Mouse (Mus musculus) MEL (cell line): ENCODE results near the gene Tomm20. TPM values are rescaled to one million over a fixed set of nuclear protein-coding genes. Genes with fewer than 3 reads are reported as not detected.

Experiments used
- DNase-seq: peaks from one replicate; pipeline ENCODE4 v3.0.0; 2011; ENCODE audit warnings: low read depth, low spot score
- H3K27ac ChIP-seq: 2 replicates; pipeline ENCODE4 v1.5.1; 2012; ENCODE audit warnings: low read depth, mild to moderate bottlenecking, control low read depth, low read length, moderate library complexity; ENCODE audit not compliant: control insufficient read depth
- H3K27me3 ChIP-seq, 2 experiments: fragments of 150-350 bp in 1 of 2; sonication (generic) in 1 of 2; 2 replicates each; pipeline ENCODE4 v1.6.1; 2012; ENCODE audit warnings: low read length in 2 of 2, mild to moderate bottlenecking in 2 of 2, improper control_type of control experiment in 1 of 2, moderate library complexity in 1 of 2; ENCODE audit not compliant: insufficient read depth in 2 of 2, control insufficient read depth in 1 of 2
- H3K36me3 ChIP-seq, 2 experiments: 2 replicates each; pipeline ENCODE4 v1.6.1; 2012 to 2014; ENCODE audit warnings: low read length in 2 of 2, improper control_type of control experiment in 1 of 2, inconsistent platforms in 1 of 2, mild to moderate bottlenecking in 1 of 2; ENCODE audit not compliant: insufficient read depth in 2 of 2, control insufficient read depth in 1 of 2
- H3K4me1 ChIP-seq, 2 experiments: fragments of 150-350 bp in 1 of 2; sonication (generic) in 1 of 2; 2 replicates each; pipeline ENCODE4 v1.6.1; 2012; ENCODE audit warnings: low read length in 2 of 2, improper control_type of control experiment in 1 of 2, mild to moderate bottlenecking in 1 of 2; ENCODE audit not compliant: insufficient read depth in 2 of 2, control insufficient read depth in 1 of 2
- H3K4me3 ChIP-seq, 2 experiments: fragments of 150-350 bp in 1 of 2; sonication (generic) in 1 of 2; 2 replicates each; pipeline ENCODE4 v1.5.1; 2012; ENCODE audit warnings: low read depth in 2 of 2, low read length in 2 of 2, mild to moderate bottlenecking in 2 of 2, moderate library complexity in 2 of 2, control low read depth in 1 of 2, improper control_type of control experiment in 1 of 2; ENCODE audit not compliant: control insufficient read depth in 1 of 2, insufficient read depth in 1 of 2
- H3K79me2 ChIP-seq: 2 replicates; pipeline ENCODE4 v1.6.1; 2012; ENCODE audit warnings: mild to moderate bottlenecking, low read length, moderate library complexity; ENCODE audit not compliant: control insufficient read depth, poor library complexity, insufficient read depth
- H3K9ac ChIP-seq: 2 replicates; pipeline ENCODE4 v1.6.1; 2012; ENCODE audit warnings: low read depth, mild to moderate bottlenecking, control low read depth, low read length, moderate library complexity; ENCODE audit not compliant: control insufficient read depth, poor library complexity, severe bottlenecking
- H3K9me3 ChIP-seq: fragments of 150-350 bp; sonication (generic); replicated peaks from 2 replicates; pipeline ENCODE4 v1.6.1; 2012; ENCODE audit warnings: mild to moderate bottlenecking, low read length, improper control_type of control experiment, moderate library complexity; ENCODE audit not compliant: insufficient read depth
- BHLHE40 ChIP-seq: IDR thresholded peaks from 2 replicates; pipeline ENCODE4 v1.6.1; 2012; ENCODE audit warnings: low read depth, mild to moderate bottlenecking, inconsistent platforms, low read length, improper control_type of control experiment, borderline replicate concordance
- CHD1 ChIP-seq: IDR thresholded peaks from 2 replicates; pipeline ENCODE4 v1.6.1; 2012; ENCODE audit warnings: low read depth, mild to moderate bottlenecking, inconsistent platforms, low read length, improper control_type of control experiment
- CTCF ChIP-seq, 3 experiments: IDR thresholded peaks in 2 of 3; conservative IDR thresholded peaks in 1 of 3; 2 replicates each; pipeline ENCODE4 v1.5.1; 2011 to 2012; ENCODE audit warnings: low read length in 3 of 3, low read depth in 2 of 3, mild to moderate bottlenecking in 2 of 3, improper control_type of control experiment in 1 of 3, inconsistent platforms in 1 of 3, mixed read lengths in 1 of 3, moderate library complexity in 1 of 3; ENCODE audit not compliant: control insufficient read depth in 1 of 3, insufficient read depth in 1 of 3, poor library complexity in 1 of 3, severe bottlenecking in 1 of 3
- ELF1 ChIP-seq: IDR thresholded peaks from 2 replicates; pipeline ENCODE4 v1.6.1; 2014; ENCODE audit warnings: low read depth, mild to moderate bottlenecking, inconsistent platforms, low read length, improper control_type of control experiment, moderate library complexity
- EP300 ChIP-seq, 2 experiments: IDR thresholded peaks; 2 replicates each; pipeline ENCODE4 v1.6.1; 2011; ENCODE audit warnings: improper control_type of control experiment in 2 of 2, low read length in 2 of 2, low read depth in 1 of 2, mild to moderate bottlenecking in 1 of 2
- GABPA ChIP-seq: IDR thresholded peaks from 2 replicates; pipeline ENCODE4 v1.6.1; 2012; ENCODE audit warnings: low read depth, mild to moderate bottlenecking, inconsistent platforms, low read length, improper control_type of control experiment, moderate library complexity
- HCFC1 ChIP-seq: IDR thresholded peaks from 2 replicates; pipeline ENCODE4 v1.6.1; 2012; ENCODE audit warnings: low read depth, mild to moderate bottlenecking, inconsistent platforms, low read length, improper control_type of control experiment, moderate library complexity
- JUND ChIP-seq: IDR thresholded peaks from 2 replicates; pipeline ENCODE4 v1.6.1; 2011; ENCODE audit warnings: low read depth, mild to moderate bottlenecking, improper control_type of control experiment, low read length
- KAT2A ChIP-seq: conservative IDR thresholded peaks from 2 replicates; pipeline ENCODE4 v1.6.1; 2012; ENCODE audit warnings: low read depth, low read length, improper control_type of control experiment, inconsistent platforms
- MAFK ChIP-seq: IDR thresholded peaks from 2 replicates; pipeline ENCODE4 v1.6.1; 2011; ENCODE audit warnings: low read depth, mild to moderate bottlenecking, low read length, improper control_type of control experiment, borderline replicate concordance
- MAZ ChIP-seq: IDR thresholded peaks from 2 replicates; pipeline ENCODE4 v1.6.1; 2012; ENCODE audit warnings: low read depth, mild to moderate bottlenecking, inconsistent platforms, low read length, improper control_type of control experiment
- MEF2A ChIP-seq: IDR thresholded peaks from 2 replicates; pipeline ENCODE4 v1.6.1; 2014; ENCODE audit warnings: low read depth, mild to moderate bottlenecking, inconsistent platforms, low read length, improper control_type of control experiment; ENCODE audit not compliant: poor library complexity, insufficient replicate concordance, severe bottlenecking; ENCODE audit errors: extremely low read depth
- MXI1 ChIP-seq: IDR thresholded peaks from 2 replicates; pipeline ENCODE4 v1.6.1; 2011; ENCODE audit warnings: mild to moderate bottlenecking, low read depth, low read length, improper control_type of control experiment
- POLR2AphosphoS2 ChIP-seq: IDR thresholded peaks from 2 replicates; pipeline ENCODE4 v1.6.1; 2011; ENCODE audit warnings: low read length, improper control_type of control experiment
- RAD21 ChIP-seq: IDR thresholded peaks from 2 replicates; pipeline ENCODE4 v1.6.1; 2011; ENCODE audit warnings: mild to moderate bottlenecking, low read depth, low read length, improper control_type of control experiment
- RCOR1 ChIP-seq: IDR thresholded peaks from 2 replicates; pipeline ENCODE4 v1.6.1; 2012; ENCODE audit warnings: low read depth, mild to moderate bottlenecking, inconsistent platforms, low read length, improper control_type of control experiment
- SIN3A ChIP-seq: IDR thresholded peaks from 2 replicates; pipeline ENCODE4 v1.6.1; 2012; ENCODE audit warnings: low read length, improper control_type of control experiment, inconsistent platforms
- TAL1 ChIP-seq: IDR thresholded peaks from 2 replicates; pipeline ENCODE4 v1.6.1; 2012; ENCODE audit warnings: mild to moderate bottlenecking, inconsistent platforms, low read length, moderate library complexity, mixed read lengths
- TCF12 ChIP-seq: IDR thresholded peaks from 2 replicates; pipeline ENCODE4 v1.6.1; 2014; ENCODE audit warnings: low read depth, mild to moderate bottlenecking, inconsistent platforms, low read length, improper control_type of control experiment, moderate library complexity
- UBTF ChIP-seq: IDR thresholded peaks from 2 replicates; pipeline ENCODE4 v1.6.1; 2012; ENCODE audit warnings: low read depth, mild to moderate bottlenecking, inconsistent platforms, low read length, improper control_type of control experiment, moderate library complexity, borderline replicate concordance; ENCODE audit not compliant: insufficient read depth
- USF1 ChIP-seq: IDR thresholded peaks from 2 replicates; pipeline ENCODE4 v1.6.1; 2014; ENCODE audit warnings: low read depth, mild to moderate bottlenecking, inconsistent platforms, low read length, improper control_type of control experiment, moderate library complexity
- ZC3H11A ChIP-seq: IDR thresholded peaks from 2 replicates; pipeline ENCODE4 v1.6.1; 2012; ENCODE audit warnings: low read depth, mild to moderate bottlenecking, inconsistent platforms, low read length, improper control_type of control experiment
- ZKSCAN1 ChIP-seq: IDR thresholded peaks from 2 replicates; pipeline ENCODE4 v1.6.1; 2012; ENCODE audit warnings: low read depth, mild to moderate bottlenecking, inconsistent platforms, low read length, improper control_type of control experiment, moderate library complexity
- ZMIZ1 ChIP-seq: IDR thresholded peaks from 2 replicates; pipeline ENCODE4 v1.6.1; 2012; ENCODE audit warnings: low read depth, mild to moderate bottlenecking, inconsistent platforms, low read length, improper control_type of control experiment, moderate library complexity
- polyA plus RNA-seq, 2 experiments: library from polyadenylated mRNA; stranded (reverse) in 1 of 2; unstranded in 1 of 2; fragments of >175 nt in 1 of 2; fragments of >200 nt in 1 of 2; gene quantifications; 2 replicates each; pipeline versions ENCODE4 v1.2.1 to v1.2.4; 2012; ENCODE audit warnings: low replicate concordance in 2 of 2, low read depth in 1 of 2; ENCODE audit not compliant: insufficient read length in 2 of 2, insufficient read depth in 1 of 2, missing spikeins in 1 of 2
- total RNA-seq: library from RNA; depleted of rRNA; stranded (reverse); fragments of 300-350 nt; gene quantifications from 2 replicates; pipeline ENCODE4 v1.2.3, GENCODE M21; 2012

Gene Tomm20
- total and polyA plus RNA-seq, 3 experiments, result 676 to 886 TPM; not detected in 1

DNA sequence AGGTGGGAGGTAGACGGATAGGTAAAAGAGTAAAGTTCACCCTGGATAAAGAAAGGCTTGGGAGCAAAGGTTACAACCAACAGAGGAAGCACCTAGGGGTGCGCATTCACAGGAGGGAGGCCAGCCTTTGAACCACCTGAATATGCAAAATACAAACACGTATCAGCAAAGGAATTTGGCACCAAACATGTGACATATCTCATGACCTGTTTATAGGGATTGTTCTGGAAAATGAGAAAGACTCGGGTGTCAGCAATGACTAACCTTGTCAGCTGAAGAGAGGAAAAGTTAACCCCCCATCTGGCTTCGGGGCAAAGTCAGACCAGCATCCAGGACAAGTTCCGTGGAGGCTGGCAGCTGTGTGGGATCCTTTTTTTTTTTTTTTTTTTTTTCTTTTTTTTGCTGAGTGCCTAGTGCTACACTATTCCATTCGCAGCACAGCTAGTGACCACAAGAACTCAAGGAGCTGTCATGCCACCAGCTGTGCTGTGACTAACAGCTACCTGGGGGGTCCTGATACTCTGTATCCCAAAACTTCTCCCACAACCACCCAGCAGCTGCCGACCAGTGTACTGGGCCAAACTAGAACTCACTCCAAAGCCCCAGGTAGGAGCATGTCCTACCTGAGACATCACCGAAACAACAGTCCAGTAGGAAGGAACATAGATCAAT lies 42.3 kb downstream of the Tomm20 start:
- no peak for DNase-seq
- Histone ChIP-seq H3K9ac (no peak overlapping the region), H3K27me3 (no peaks in the 10 kb centered on the region; a peak in 1 of 4 replicates), H3K4me1 (no peaks in the 10 kb centered on the region), H3K27ac (no peak overlapping the region), H3K79me2 (no peaks in the 10 kb centered on the region), H3K36me3 (no peaks in the 10 kb centered on the region), H3K4me3 (no peak overlapping the region), H3K9me3 (no peaks in the 10 kb centered on the region)
- no peak for TF ChIP-seq MAFK
- TF ChIP-seq CTCF (IDR thresholded peaks at IDR 0.05 in 2 of 3, conservative IDR thresholded peaks at IDR 0.05 in 1 of 3; ENCODE audit: control insufficient read depth in 1 of 3, insufficient read depth in 1 of 3, low read depth in 2 of 3, low read length in 3 of 3, poor library complexity in 1 of 3, severe bottlenecking in 1 of 3), result no peak
- no peak for TF ChIP-seq HCFC1
- TF ChIP-seq RCOR1, result no peak
- no peak for TF ChIP-seq SIN3A
- TF ChIP-seq GABPA, result no peak
- TF ChIP-seq EP300 (IDR thresholded peaks at IDR 0.05; ENCODE audit: low read depth in 1 of 2, low read length in 2 of 2), result no peak
- TF ChIP-seq KAT2A, result no peak
- TF ChIP-seq ELF1, result no peak
- no peak for TF ChIP-seq CHD1
- TF ChIP-seq RAD21, result no peak
- no peak for TF ChIP-seq ZKSCAN1
- TF ChIP-seq POLR2AphosphoS2, result no peak
- no peak for TF ChIP-seq MAZ
- TF ChIP-seq TAL1, result no peak
- no peak for TF ChIP-seq USF1
- TF ChIP-seq UBTF, result no peak
- TF ChIP-seq MXI1, result no peak

DNA sequence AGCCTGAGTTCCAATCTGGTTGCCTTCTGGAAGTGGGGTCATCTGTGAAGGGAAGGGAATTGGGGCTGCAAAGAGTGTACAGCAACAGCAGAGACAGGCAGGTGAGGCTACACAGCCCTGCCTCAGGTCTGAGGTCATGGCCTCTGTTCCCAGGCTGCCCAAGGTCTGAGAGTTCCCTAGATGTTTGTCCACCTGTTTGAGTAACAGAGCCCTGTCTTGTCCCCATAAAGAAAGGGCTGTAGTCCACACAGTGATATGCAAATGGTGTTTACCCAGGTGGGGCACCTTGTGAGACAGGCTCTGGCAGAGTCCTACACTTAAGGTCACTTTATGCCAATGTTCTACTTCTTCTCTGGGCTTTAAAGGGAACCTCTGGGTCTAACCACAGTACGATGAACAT lies 44.0 kb downstream of the Tomm20 start:
- Histone ChIP-seq H3K27ac (no peak overlapping the region), H3K79me2 (no peaks in the 10 kb centered on the region), H3K27me3 (peaks cover 1 to 4% of the 10 kb centered on the region in 2 experiments; a peak in 1 of 4 replicates), H3K4me1 (no peaks in the 10 kb centered on the region), H3K9ac (no peak overlapping the region), H3K9me3 (no peaks in the 10 kb centered on the region), H3K4me3 (no peak overlapping the region), H3K36me3 (no peaks in the 10 kb centered on the region)
- TF ChIP-seq JUND (no peak), ZC3H11A (no peak), MEF2A (no peak), BHLHE40 (no peak), UBTF (no peak), TCF12 (no peak), ZMIZ1 (no peak)
- no peak for DNase-seq
